Comparison of ENCODE assay signal across 7 mouse cellular contexts in the genomic region with DNA sequence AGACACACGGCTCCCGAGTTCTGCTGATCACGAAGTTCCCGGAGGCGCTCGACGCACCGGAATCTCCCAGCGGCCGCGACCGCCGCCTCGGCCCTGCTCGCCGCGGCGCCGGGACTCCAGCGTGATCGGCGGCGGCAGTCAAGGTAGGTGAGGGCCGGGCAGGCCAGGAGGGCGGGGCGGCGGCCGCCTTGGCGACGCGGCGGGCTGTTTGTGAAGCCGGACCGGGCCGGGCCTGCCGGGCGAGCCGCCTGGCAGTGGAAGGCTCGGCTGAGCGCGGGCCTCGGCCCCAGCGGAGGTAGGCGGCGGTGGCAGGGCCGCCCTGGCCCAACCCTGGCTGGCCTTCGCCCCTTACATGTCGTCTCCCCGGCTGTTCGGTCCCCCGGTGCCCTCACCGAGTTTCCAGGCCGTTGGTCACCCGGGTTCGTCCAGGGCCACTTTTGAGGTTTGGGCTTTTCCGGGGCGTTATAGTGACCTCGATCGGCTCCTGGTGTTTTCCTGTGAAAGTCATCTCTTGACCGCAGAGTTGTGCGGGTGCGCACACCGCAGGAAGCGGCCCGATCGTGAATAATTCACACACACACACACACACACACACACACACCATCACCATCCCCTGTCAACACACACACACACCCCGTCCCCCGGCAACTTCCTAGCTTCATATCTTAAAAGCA. TPM values are rescaled to one million over a fixed set of nuclear protein-coding genes. Genes with fewer than 3 reads are reported as not detected.
DNase-seq lines count a peak whose midpoint lies in the region; ATAC-seq and TF ChIP-seq lines count a peak whose summit lies in the region.

No protein-coding gene starts in this region.

- H3K4me2 ChIP-seq in liver, embryonic 14.5 days (ENCODE audit: low read depth) = peak overlapping the region; percentile 97
- peak overlapping the region; percentile 64 for H3K4me2 ChIP-seq in stomach, embryonic 15.5 days

- no peak for TF ChIP-seq POLR2A in lung, adult 2 months (IDR thresholded peaks at IDR 0.05; ENCODE audit: borderline replicate concordance, extremely low read depth, low read depth, low read length)
- TF ChIP-seq POLR2A in bone marrow macrophage, adult 2 months (IDR thresholded peaks at IDR 0.05; ENCODE audit: borderline replicate concordance, low read depth, low read length) = no peak

- TF ChIP-seq EP300 in liver, embryonic 14.5 days (IDR thresholded peaks at IDR 0.05; ENCODE audit: low read depth) = no peak

- WGBS in lung, adult 2 months = under 1% methylated on average over 68 of the region's 68 CpGs
- under 1% methylated on average over 68 of the region's 68 CpGs for WGBS in liver, embryonic 14.5 days (ENCODE audit: insufficient replicate concordance)
- under 1% methylated on average over 63 of the region's 68 CpGs for WGBS in stomach, embryonic 15.5 days

- peak overlapping the region; percentile 90 for H3K27ac ChIP-seq in bone marrow macrophage, adult 2 months (ENCODE audit: insufficient read depth, low read depth, low read length)
- H3K27ac ChIP-seq in liver, embryonic 14.5 days = peak overlapping the region; percentile 86
- peak overlapping the region; percentile 97 for H3K27ac ChIP-seq in stomach, embryonic 15.5 days

- peak overlapping the region; percentile 77 for H3K4me3 ChIP-seq in lung, adult 2 months (replicated peaks; ENCODE audit: extremely low read depth, low read depth, low read length)
- peak overlapping the region; percentile 78 for H3K4me3 ChIP-seq in bone marrow macrophage, adult 2 months (ENCODE audit: insufficient read depth, low read length)
- peak overlapping the region; percentile 73 to 90 for H3K4me3 ChIP-seq in liver, embryonic 14.5 days (ENCODE audit: insufficient read depth in 1 of 2, low read depth in 2 of 2, low read length in 2 of 2)
- H3K4me3 ChIP-seq in stomach, embryonic 15.5 days (replicated peaks) = peak overlapping the region; percentile 79

- TF ChIP-seq CTCF in lung, adult 2 months (IDR thresholded peaks at IDR 0.05; ENCODE audit: insufficient read depth, low read length) = no peak
- TF ChIP-seq CTCF in bone marrow macrophage, adult 2 months (IDR thresholded peaks at IDR 0.05; ENCODE audit: low read depth, low read length) = no peak
- no peak for TF ChIP-seq CTCF in liver, embryonic 14.5 days (IDR thresholded peaks at IDR 0.05; ENCODE audit: low read depth)

- no peak for DNase-seq in lung, adult 2 months
- DNase-seq in lung, postnatal 10 days = no peak
- DNase-seq in liver, embryonic 14.5 days (ENCODE audit: low read depth in 3 of 3, low spot score in 3 of 3) = no peak
- DNase-seq in retina, embryonic 14.5 days (ENCODE audit: low spot score) = no peak

- H3K27me3 ChIP-seq in liver, embryonic 14.5 days (ENCODE audit: control insufficient read depth, insufficient read depth, low read length) = no peaks in the 10 kb centered on the region
- H3K27me3 ChIP-seq in stomach, embryonic 15.5 days (replicated peaks) = no peaks in the 10 kb centered on the region

- H3K36me3 ChIP-seq in liver, embryonic 14.5 days (replicated peaks; ENCODE audit: control insufficient read depth, insufficient read depth, low read depth) = peaks cover 15% of the 10 kb centered on the region
- peaks cover 8% of the 10 kb centered on the region for H3K36me3 ChIP-seq in stomach, embryonic 15.5 days

- H3K4me1 ChIP-seq in lung, adult 2 months (ENCODE audit: control insufficient read depth, insufficient read depth, low read length) = peaks cover 7% of the 10 kb centered on the region
- peaks cover 17% of the 10 kb centered on the region for H3K4me1 ChIP-seq in bone marrow macrophage, adult 2 months (ENCODE audit: control insufficient read depth, insufficient read depth, low read length)
- H3K4me1 ChIP-seq in liver, embryonic 14.5 days (replicated peaks; ENCODE audit: control insufficient read depth in 2 of 2, insufficient read depth in 2 of 2, low read length in 1 of 2) = peaks cover 15 to 20% of the 10 kb centered on the region in 2 experiments
- peaks cover 9% of the 10 kb centered on the region; the same call in 1 of the 2 replicates for H3K4me1 ChIP-seq in stomach, embryonic 15.5 days

- no peaks in the 10 kb centered on the region for H3K9me3 ChIP-seq in liver, embryonic 14.5 days (ENCODE audit: control insufficient read depth, low read length)
- H3K9me3 ChIP-seq in stomach, embryonic 15.5 days = no peaks in the 10 kb centered on the region

- peak; percentile 33 for ATAC-seq in granulocyte monocyte progenitor cell, adult 5-6 weeks (replicated peaks; ENCODE audit: poor library complexity, severe bottlenecking)
- peak; percentile 84 for ATAC-seq in liver, embryonic 14.5 days (ENCODE audit: insufficient read depth)
- peak; percentile 83 for ATAC-seq in stomach, embryonic 15.5 days (ENCODE audit: insufficient read depth, low FRiP score, low read depth)

- H3K9ac ChIP-seq in liver, embryonic 14.5 days (replicated peaks) = peak overlapping the region; percentile 74
- H3K9ac ChIP-seq in stomach, embryonic 15.5 days = peak overlapping the region; percentile 88

RNA-seq across cellular contexts. Expression of gene Nup50, which starts 0.4 kb away (rescaled TPM):
- 5.6 and 6.8 TPM in 2 replicates for polyA plus RNA-seq in lung, adult 2 months (2012; rRNA removed)
- 21.3 and 24.2 TPM in 2 replicates for polyA plus RNA-seq in bone marrow macrophage, adult 2 months (2012; ENCODE audit: insufficient read depth, insufficient read length, missing spikeins)
- total RNA-seq in granulocyte monocyte progenitor cell, adult 5-6 weeks (2014; fragmentation: Nextera tagmentation) = 45.8 and 48.1 TPM in 2 replicates
- 77.6 and 80.8 TPM in 2 replicates for total RNA-seq in granulocyte monocyte progenitor cell, adult 5-6 weeks (2017)
- polyA plus RNA-seq in liver, embryonic 14.5 days (2012; rRNA removed) = 7.1 and 11.8 TPM in 2 replicates
- polyA plus RNA-seq in liver, embryonic 14.5 days (2014; fragmentation: Nextera tagmentation; extraction: Ambion mirVana) = 22.7 and 23.7 TPM in 2 replicates
- 33.8 and 35.5 TPM in 2 replicates for polyA plus RNA-seq in stomach, embryonic 15.5 days (2015; fragmentation: Nextera tagmentation; extraction: Ambion mirVana)

RNA-seq across cellular contexts. Expression of gene Gm29666, which starts 3.8 kb away (rescaled TPM):
- polyA plus RNA-seq in lung, adult 2 months (2012; rRNA removed) = 0.07 and 0.20 TPM in 2 replicates
- 0.25 and 0.29 TPM in 2 replicates for polyA plus RNA-seq in bone marrow macrophage, adult 2 months (2012; ENCODE audit: insufficient read depth, insufficient read length, missing spikeins)
- 0.54 and 1.0 TPM in 2 replicates for total RNA-seq in granulocyte monocyte progenitor cell, adult 5-6 weeks (2014; fragmentation: Nextera tagmentation)
- total RNA-seq in granulocyte monocyte progenitor cell, adult 5-6 weeks (2017) = 0.15 and 0.17 TPM in 2 replicates
- polyA plus RNA-seq in liver, embryonic 14.5 days (2012; rRNA removed) = 0.29 and 0.47 TPM in 2 replicates
- polyA plus RNA-seq in liver, embryonic 14.5 days (2014; fragmentation: Nextera tagmentation; extraction: Ambion mirVana) = 0.16 and 0.17 TPM in 2 replicates
- polyA plus RNA-seq in stomach, embryonic 15.5 days (2015; fragmentation: Nextera tagmentation; extraction: Ambion mirVana) = 0.64 and 0.77 TPM in 2 replicates

Comparison
In these comparisons a context has a peak if more than half of its experiments do, and no peak if none do; other contexts are left out.
1. ATAC-seq: peak in every context shown above with its lines; median percentile 84 in liver, embryonic 14.5 days; 83 in stomach, embryonic 15.5 days; 33 in granulocyte monocyte progenitor cell, adult 5-6 weeks.